Mouse (Mus musculus): ENCODE results near the gene Bckdhb. TPM values are rescaled to one million over a fixed set of nuclear protein-coding genes. Genes with fewer than 3 reads are reported as not detected.

Bckdhb gene
- polyA plus RNA-seq, 1 experiment from 2014 or later: 32.0 TPM

DNA sequence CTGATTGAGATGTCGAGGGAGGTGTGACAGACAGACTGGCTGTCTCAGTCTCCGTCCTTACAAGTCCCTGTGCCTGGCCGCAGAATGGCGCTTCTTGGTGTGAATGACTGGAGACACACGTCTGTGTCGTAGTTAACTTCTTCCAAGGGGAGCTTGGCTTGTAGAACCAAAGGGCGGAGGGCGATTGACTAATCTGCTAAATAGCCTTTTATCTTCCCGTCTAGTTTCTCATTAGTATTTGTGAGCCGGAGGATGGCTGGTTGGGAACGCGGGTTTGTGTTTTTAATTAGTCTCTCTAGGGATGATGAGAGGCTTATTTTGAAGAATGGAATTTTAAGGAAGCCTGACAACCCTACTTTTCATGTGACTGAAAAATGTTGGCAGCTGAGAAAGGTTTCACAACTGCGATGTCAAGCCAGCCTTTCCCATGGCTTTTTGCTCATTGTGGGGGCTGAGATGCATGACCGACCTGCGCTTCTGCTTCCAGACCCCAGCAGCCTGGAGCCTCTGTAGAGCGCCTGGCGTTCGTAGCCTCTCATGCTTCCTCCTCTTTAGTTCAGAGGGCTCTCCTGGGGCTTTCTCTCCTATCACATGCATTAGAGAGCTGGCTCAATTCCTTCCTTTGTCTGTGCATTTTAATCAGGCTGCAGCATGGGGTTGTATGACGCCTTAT, 107.9 kb downstream of the Bckdhb start:
- peak overlapping the region; percentile 47 for H3K9ac ChIP-seq (ENCODE audit: low read depth, low read length)
- no peaks in the 10 kb centered on the region for H3K36me3 ChIP-seq (ENCODE audit: control insufficient read depth, insufficient read depth, low read length)
- peaks cover 17% of the 10 kb centered on the region for H3K4me1 ChIP-seq (ENCODE audit: control insufficient read depth, insufficient read depth, low read length)
- peak overlapping the region; percentile 81 for H3K27ac ChIP-seq (ENCODE audit: low read length)
- 3% methylated on average over 19 of the region's 19 CpGs for WGBS
- peak overlapping the region; percentile 52 for H3K4me2 ChIP-seq (ENCODE audit: low read length)
- peak overlapping the region; percentile 23 for H3K4me3 ChIP-seq (ENCODE audit: low read depth, low read length)
- ATAC-seq: peak; percentile 94
- H3K9me3 ChIP-seq (replicated peaks; ENCODE audit: control insufficient read depth, low read length, poor library complexity, severe bottlenecking): no peaks in the 10 kb centered on the region
- no peaks in the 10 kb centered on the region for H3K27me3 ChIP-seq (ENCODE audit: control insufficient read depth, insufficient read depth, low read depth, low read length)

DNA sequence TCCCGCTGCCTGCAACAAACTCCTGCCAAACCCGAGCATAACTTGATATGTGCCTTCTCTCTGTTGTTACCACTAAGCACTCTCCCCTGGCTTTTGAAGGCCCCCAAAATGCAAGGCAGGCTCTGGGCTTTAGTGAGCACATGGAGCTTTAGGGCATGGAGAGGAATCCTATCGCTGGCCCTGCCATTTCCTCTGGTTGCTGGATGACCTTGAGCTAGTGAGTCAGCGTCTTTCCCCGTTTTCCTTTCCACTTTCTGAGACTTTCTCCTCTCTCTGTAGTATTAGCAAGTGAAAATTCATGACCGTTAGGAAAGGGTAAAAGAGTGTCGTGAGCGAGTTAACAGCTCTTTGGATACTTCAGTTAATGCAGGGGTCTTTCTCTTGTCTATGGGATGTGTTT, 111.1 kb downstream of the Bckdhb start:
- no peak overlapping the region for H3K9ac ChIP-seq (ENCODE audit: low read depth, low read length)
- H3K9me3 ChIP-seq (replicated peaks; ENCODE audit: control insufficient read depth, low read length, poor library complexity, severe bottlenecking): no peaks in the 10 kb centered on the region
- no peak overlapping the region for H3K4me3 ChIP-seq (ENCODE audit: low read depth, low read length)
- no peak for ATAC-seq
- H3K27ac ChIP-seq (ENCODE audit: low read length): no peak overlapping the region
- H3K4me1 ChIP-seq (ENCODE audit: control insufficient read depth, insufficient read depth, low read length): peaks cover 17% of the 10 kb centered on the region
- H3K36me3 ChIP-seq (ENCODE audit: control insufficient read depth, insufficient read depth, low read length): no peaks in the 10 kb centered on the region
- 91% methylated on average over 8 of the region's 8 CpGs for WGBS
- no peaks in the 10 kb centered on the region for H3K27me3 ChIP-seq (ENCODE audit: control insufficient read depth, insufficient read depth, low read depth, low read length)
- no peak overlapping the region for H3K4me2 ChIP-seq (ENCODE audit: low read length)

GRCm38 (mm10) chr9:84037224-84037623, 112.3 kb downstream of the Bckdhb start:
- H3K36me3 ChIP-seq (ENCODE audit: control insufficient read depth, insufficient read depth, low read length): no peaks in the 10 kb centered on the region
- peaks cover 19% of the 10 kb centered on the region for H3K4me1 ChIP-seq (ENCODE audit: control insufficient read depth, insufficient read depth, low read length)
- ATAC-seq: no peak
- H3K9me3 ChIP-seq (replicated peaks; ENCODE audit: control insufficient read depth, low read length, poor library complexity, severe bottlenecking): no peaks in the 10 kb centered on the region
- H3K27me3 ChIP-seq (ENCODE audit: control insufficient read depth, insufficient read depth, low read depth, low read length): no peaks in the 10 kb centered on the region
- H3K27ac ChIP-seq (ENCODE audit: low read length): no peak overlapping the region
- no peak overlapping the region for H3K4me3 ChIP-seq (ENCODE audit: low read depth, low read length)
- H3K4me2 ChIP-seq (ENCODE audit: low read length): no peak overlapping the region
- no peak overlapping the region for H3K9ac ChIP-seq (ENCODE audit: low read depth, low read length)
- 90% methylated on average over 1 of the region's 1 CpGs for WGBS

DNA sequence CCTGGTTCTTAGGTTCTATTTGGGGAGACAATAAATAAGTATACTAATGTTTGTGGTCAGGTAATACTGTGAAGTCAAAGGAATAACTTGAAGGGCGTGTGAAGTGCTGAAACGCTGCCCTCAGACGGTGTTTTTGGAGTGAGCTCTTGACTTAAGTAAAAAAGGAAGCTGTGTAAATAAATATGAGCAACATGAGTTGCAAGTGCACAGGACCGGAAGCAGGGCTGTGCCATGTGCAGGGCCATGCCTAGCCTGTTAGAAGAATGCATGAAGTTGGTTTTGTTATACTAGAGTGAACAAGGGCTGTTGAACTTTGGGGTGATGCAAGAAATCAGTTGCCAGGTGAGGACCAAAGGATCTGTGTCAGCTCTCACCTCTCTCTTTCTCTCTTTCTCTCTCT, 114.0 kb downstream of the Bckdhb start:
- H3K9ac ChIP-seq (ENCODE audit: low read depth, low read length): no peak overlapping the region
- ATAC-seq: no peak
- no peak overlapping the region for H3K27ac ChIP-seq (ENCODE audit: low read length)
- no peak overlapping the region for H3K4me2 ChIP-seq (ENCODE audit: low read length)
- 90% methylated on average over 4 of the region's 4 CpGs for WGBS
- H3K27me3 ChIP-seq (ENCODE audit: control insufficient read depth, insufficient read depth, low read depth, low read length): no peaks in the 10 kb centered on the region
- no peaks in the 10 kb centered on the region for H3K9me3 ChIP-seq (replicated peaks; ENCODE audit: control insufficient read depth, low read length, poor library complexity, severe bottlenecking)
- no peak overlapping the region for H3K4me3 ChIP-seq (ENCODE audit: low read depth, low read length)
- peaks cover 3% of the 10 kb centered on the region; the same call in 1 of the 2 replicates for H3K4me1 ChIP-seq (ENCODE audit: control insufficient read depth, insufficient read depth, low read length)
- H3K36me3 ChIP-seq (ENCODE audit: control insufficient read depth, insufficient read depth, low read length): no peaks in the 10 kb centered on the region

GRCm38 (mm10) chr9:84040376-84040775, 115.4 kb downstream of the Bckdhb start:
- Histone ChIP-seq H3K27me3 (ENCODE audit: control insufficient read depth, insufficient read depth, low read depth, low read length) (no peaks in the 10 kb centered on the region), H3K4me2 (ENCODE audit: low read length) (no peak overlapping the region), H3K4me1 (ENCODE audit: control insufficient read depth, insufficient read depth, low read length) (0 out of 2 replicates have a peak, but pooled peaks cover 2% of the 10 kb centered on the region), H3K9me3 (replicated peaks; ENCODE audit: control insufficient read depth, low read length, poor library complexity, severe bottlenecking) (no peaks in the 10 kb centered on the region), H3K27ac (ENCODE audit: low read length) (no peak overlapping the region), H3K36me3 (ENCODE audit: control insufficient read depth, insufficient read depth, low read length) (no peaks in the 10 kb centered on the region), H3K9ac (ENCODE audit: low read depth, low read length) (no peak overlapping the region), H3K4me3 (ENCODE audit: low read depth, low read length) (no peak overlapping the region)
- ATAC-seq: no peak
- WGBS: 86% methylated on average over 2 of the region's 2 CpGs

DNA sequence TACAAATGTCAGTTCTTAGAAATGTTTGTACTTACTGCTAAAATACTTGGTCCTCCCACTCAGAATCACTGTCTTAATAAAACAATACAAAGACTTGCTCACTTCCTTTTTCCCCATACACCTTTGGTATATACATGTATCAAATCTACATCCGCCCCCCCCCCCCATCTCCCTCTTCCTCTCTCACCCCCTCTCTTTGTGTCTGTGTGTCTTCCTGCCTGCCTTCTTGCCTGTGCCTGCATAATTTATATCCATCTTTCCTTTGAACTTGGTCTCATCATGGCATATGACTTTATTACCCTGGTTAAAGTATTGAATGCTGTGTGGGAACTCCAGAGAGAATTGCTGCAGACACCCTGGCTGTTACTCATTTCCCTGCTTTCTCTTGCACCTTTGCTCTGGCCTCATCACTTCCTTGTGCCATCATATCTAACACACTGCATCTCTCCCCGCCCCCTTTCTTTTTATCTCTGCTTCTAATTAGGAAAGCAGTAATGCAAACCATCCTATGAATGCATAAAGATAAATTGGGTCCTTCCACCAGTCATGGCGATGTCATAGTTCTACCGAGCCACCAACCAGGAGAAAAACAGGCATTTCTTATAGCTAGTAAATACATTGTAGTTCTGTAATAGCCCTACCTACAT, 116.8 kb downstream of the Bckdhb start:
- ATAC-seq: no peak
- Histone ChIP-seq H3K27me3 (ENCODE audit: control insufficient read depth, insufficient read depth, low read depth, low read length) (no peaks in the 10 kb centered on the region), H3K4me3 (ENCODE audit: low read depth, low read length) (no peak overlapping the region), H3K9me3 (replicated peaks; ENCODE audit: control insufficient read depth, low read length, poor library complexity, severe bottlenecking) (no peaks in the 10 kb centered on the region), H3K4me1 (ENCODE audit: control insufficient read depth, insufficient read depth, low read length) (peaks cover 2% of the 10 kb centered on the region; the same call in 1 of the 2 replicates), H3K9ac (ENCODE audit: low read depth, low read length) (no peak overlapping the region), H3K27ac (ENCODE audit: low read length) (no peak overlapping the region), H3K36me3 (ENCODE audit: control insufficient read depth, insufficient read depth, low read length) (no peaks in the 10 kb centered on the region), H3K4me2 (ENCODE audit: low read length) (no peak overlapping the region)
- WGBS: 85% methylated on average over 4 of the region's 4 CpGs

- Histone ChIP-seq H3K4me2 (ENCODE audit: low read length) (no peak overlapping the region), H3K27me3 (ENCODE audit: control insufficient read depth, insufficient read depth, low read depth, low read length) (no peaks in the 10 kb centered on the region), H3K9me3 (replicated peaks; ENCODE audit: control insufficient read depth, low read length, poor library complexity, severe bottlenecking) (no peaks in the 10 kb centered on the region), H3K9ac (ENCODE audit: low read depth, low read length) (no peak overlapping the region), H3K4me1 (ENCODE audit: control insufficient read depth, insufficient read depth, low read length) (peaks cover 2% of the 10 kb centered on the region; the same call in 1 of the 2 replicates), H3K27ac (ENCODE audit: low read length) (no peak overlapping the region), H3K4me3 (ENCODE audit: low read depth, low read length) (no peak overlapping the region), H3K36me3 (ENCODE audit: control insufficient read depth, insufficient read depth, low read length) (no peaks in the 10 kb centered on the region)
- ATAC-seq: no peak
- WGBS: 91% methylated on average over 3 of the region's 3 CpGs
Observed at GRCm38 (mm10) chr9:84042539-84042938, 117.6 kb downstream of the Bckdhb start.

- no peak for ATAC-seq
- no peaks in the 10 kb centered on the region for H3K27me3 ChIP-seq (ENCODE audit: control insufficient read depth, insufficient read depth, low read depth, low read length)
- H3K9ac ChIP-seq (ENCODE audit: low read depth, low read length): no peak overlapping the region
- peaks cover 5% of the 10 kb centered on the region for H3K4me1 ChIP-seq (ENCODE audit: control insufficient read depth, insufficient read depth, low read length)
- 94% methylated on average over 6 of the region's 6 CpGs for WGBS
- no peak overlapping the region for H3K27ac ChIP-seq (ENCODE audit: low read length)
- no peaks in the 10 kb centered on the region for H3K9me3 ChIP-seq (replicated peaks; ENCODE audit: control insufficient read depth, low read length, poor library complexity, severe bottlenecking)
- H3K36me3 ChIP-seq (ENCODE audit: control insufficient read depth, insufficient read depth, low read length): no peaks in the 10 kb centered on the region
- no peak overlapping the region for H3K4me3 ChIP-seq (ENCODE audit: low read depth, low read length)
- no peak overlapping the region for H3K4me2 ChIP-seq (ENCODE audit: low read length)
Observed at GRCm38 (mm10) chr9:84044136-84044535, 119.2 kb downstream of the Bckdhb start.

DNA sequence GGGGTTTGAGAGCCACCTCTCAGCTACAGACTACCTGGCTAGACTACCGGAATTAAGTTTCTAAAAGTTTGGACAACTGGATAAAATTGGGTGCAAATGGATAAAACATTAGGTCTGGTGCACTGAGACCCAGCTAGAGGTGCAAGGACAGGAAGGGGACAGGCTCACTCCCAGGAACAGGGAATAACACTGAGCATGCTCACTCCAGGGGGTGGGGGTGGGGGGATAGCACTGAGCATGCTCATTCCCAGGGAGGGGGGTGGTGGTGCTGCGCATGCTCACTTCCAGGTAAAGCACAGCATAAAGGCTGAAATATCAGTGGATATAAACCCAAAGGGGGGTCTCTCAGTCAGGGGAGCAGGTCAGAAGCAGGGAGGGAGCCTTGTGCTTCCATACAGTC, 120.7 kb downstream of the Bckdhb start:
- WGBS: 96% methylated on average over 2 of the region's 2 CpGs

More for the DNA sequence above, 120.7 kb downstream of the Bckdhb start:
- Histone ChIP-seq H3K27ac (ENCODE audit: low read length) (no peak overlapping the region), H3K4me2 (ENCODE audit: low read length) (no peak overlapping the region), H3K4me1 (ENCODE audit: control insufficient read depth, insufficient read depth, low read length) (peaks cover 7% of the 10 kb centered on the region), H3K4me3 (ENCODE audit: low read depth, low read length) (no peak overlapping the region), H3K36me3 (ENCODE audit: control insufficient read depth, insufficient read depth, low read length) (no peaks in the 10 kb centered on the region), H3K27me3 (ENCODE audit: control insufficient read depth, insufficient read depth, low read depth, low read length) (no peaks in the 10 kb centered on the region), H3K9me3 (replicated peaks; ENCODE audit: control insufficient read depth, low read length, poor library complexity, severe bottlenecking) (no peaks in the 10 kb centered on the region), H3K9ac (ENCODE audit: low read depth, low read length) (no peak overlapping the region)
- no peak for ATAC-seq

Data from midbrain, embryonic 16.5 days (tissue).